Mouse (Mus musculus) embryonic facial prominence, embryonic 13.5 days (tissue): ENCODE results near the gene Dnajc28. TPM values are rescaled to one million over a fixed set of nuclear protein-coding genes. Genes with fewer than 3 reads are reported as not detected.

Source experiments
- polyA plus RNA-seq: library from polyadenylated mRNA; unstranded; fragments of >200 nt; fragmentation: Nextera tagmentation; extraction: Ambion mirVana; gene quantifications from 2 replicates; pipeline ENCODE4 v1.2.1, GENCODE M21; 2015

Gene Dnajc28
- polyA plus RNA-seq, 1 experiment from 2014 or later = 3.5 TPM

Other genes starting within 250 kb of the Dnajc28 start
- 55.6 and 65.0 TPM in 2 replicates for gene Ifnar2, start 246.2 kb downstream of the Dnajc28 start, polyA plus RNA-seq
- not detected in 2 replicates for gene Gm21970, start 227.3 kb downstream of the Dnajc28 start, polyA plus RNA-seq
- 19.4 and 19.6 TPM in 2 replicates for gene Il10rb, start 212.9 kb downstream of the Dnajc28 start, polyA plus RNA-seq
- 62.6 and 63.0 TPM in 2 replicates for gene Ifnar1, start 133.8 kb downstream of the Dnajc28 start, polyA plus RNA-seq
- 48.3 and 57.5 TPM in 2 replicates for gene Ifngr2, start 72.0 kb downstream of the Dnajc28 start, polyA plus RNA-seq
- gene Tmem50b, start 21.2 kb downstream of the Dnajc28 start, polyA plus RNA-seq = 30.7 and 36.8 TPM in 2 replicates
- gene Gart, start 27.9 kb upstream of the Dnajc28 start, polyA plus RNA-seq = 110 and 111 TPM in 2 replicates
- 164 and 172 TPM in 2 replicates for gene Son, start 28.5 kb upstream of the Dnajc28 start, polyA plus RNA-seq
- gene Donson, start 69.7 kb upstream of the Dnajc28 start, polyA plus RNA-seq = 21.8 TPM in 2 replicates
- 70.7 and 75.9 TPM in 2 replicates for gene Cryzl1, start 109.9 kb upstream of the Dnajc28 start, polyA plus RNA-seq
- gene Itsn1, start 110.3 kb upstream of the Dnajc28 start, polyA plus RNA-seq = 29.6 and 30.4 TPM in 2 replicates